Mouse (Mus musculus): Measurements from ENCODE around the gene Pou6f2. TPM values are rescaled to one million over a fixed set of nuclear protein-coding genes. Genes with fewer than 3 reads are reported as not detected.
A peak's percentile ranks its signal among the peaks of the same experiment; 100 is the strongest.

Gene Pou6f2
- polyA plus RNA-seq (2015; fragmentation: Nextera tagmentation; extraction: Ambion mirVana): 8.3 and 9.7 TPM in 2 replicates

DNA sequence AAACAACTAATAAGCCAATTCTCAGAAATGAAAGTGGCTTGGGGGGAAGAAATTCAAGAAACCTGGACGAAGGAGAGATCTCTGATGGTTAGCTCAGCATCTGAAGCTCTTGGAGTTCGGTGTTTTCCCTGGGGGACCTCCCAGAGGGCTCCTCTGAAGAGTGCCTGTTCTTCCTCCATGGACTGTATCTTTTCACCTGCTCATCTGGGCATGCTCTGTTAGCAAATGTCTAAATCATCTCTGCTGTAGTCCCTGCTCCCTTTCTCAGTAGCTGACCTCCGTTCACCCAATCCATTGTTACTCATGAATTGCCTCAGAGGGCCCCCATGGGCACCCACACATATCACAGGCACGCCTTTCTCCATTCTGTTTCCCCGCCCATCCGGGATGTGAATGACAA lies at the start of gene Pou6f2:
Gene Pou6f2, minus strand, starts transcription at position 101 of the 400 bp plus-strand sequence.
- Histone ChIP-seq H3K4me1 (replicated peaks) (no peaks in the 10 kb centered on the region), H3K27me3 (no peaks in the 10 kb centered on the region), H3K27ac (replicated peaks) (no peak within 1 kb of the TSS), H3K36me3 (no peaks in the 10 kb centered on the region), H3K4me3 (no peak within 1 kb of the TSS), H3K9ac (no peak within 1 kb of the TSS), H3K4me2 (no peak within 1 kb of the TSS), H3K9me3 (no peaks in the 10 kb centered on the region)
- no peak for ATAC-seq (ENCODE audit: low read depth)
- 87% methylated on average over 6 of the region's 6 CpGs for WGBS

- no peak overlapping the region for H3K9ac ChIP-seq
- H3K27ac ChIP-seq (replicated peaks): no peak overlapping the region
- no peak overlapping the region for H3K4me2 ChIP-seq
- H3K36me3 ChIP-seq: no peaks in the 10 kb centered on the region
- no peak overlapping the region for H3K4me3 ChIP-seq
- WGBS: 67% methylated on average over 3 of the region's 3 CpGs
- no peak for ATAC-seq (ENCODE audit: low read depth)
- H3K9me3 ChIP-seq: no peaks in the 10 kb centered on the region
- no peaks in the 10 kb centered on the region for H3K27me3 ChIP-seq
- H3K4me1 ChIP-seq (replicated peaks): no peaks in the 10 kb centered on the region
Measured at GRCm38 (mm10) chr13:18439858-18440257, 42.4 kb upstream of the Pou6f2 start.

- H3K4me2 ChIP-seq: no peak overlapping the region
- no peaks in the 10 kb centered on the region for H3K9me3 ChIP-seq
- no peaks in the 10 kb centered on the region for H3K4me1 ChIP-seq (replicated peaks)
- ATAC-seq (ENCODE audit: low read depth): no peak
- no peak overlapping the region for H3K9ac ChIP-seq
- 88% methylated on average over 4 of the region's 4 CpGs for WGBS
- no peaks in the 10 kb centered on the region for H3K36me3 ChIP-seq
- no peaks in the 10 kb centered on the region for H3K27me3 ChIP-seq
- no peak overlapping the region for H3K4me3 ChIP-seq
- no peak overlapping the region for H3K27ac ChIP-seq (replicated peaks)
Measured at GRCm38 (mm10) chr13:18387673-18388072, 9.8 kb downstream of the Pou6f2 start.

GRCm38 (mm10) chr13:18363373-18363772 lies 34.1 kb downstream of the Pou6f2 start:
- WGBS: 31% methylated on average over 2 of the region's 2 CpGs
- H3K4me1 ChIP-seq (replicated peaks): 0 out of 2 replicates have a peak, but pooled peaks cover 6% of the 10 kb centered on the region
- no peak overlapping the region for H3K4me3 ChIP-seq
- no peak overlapping the region for H3K27ac ChIP-seq (replicated peaks)
- no peak overlapping the region for H3K4me2 ChIP-seq
- H3K9ac ChIP-seq: no peak overlapping the region
- no peaks in the 10 kb centered on the region for H3K36me3 ChIP-seq
- ATAC-seq (ENCODE audit: low read depth): no peak
- H3K27me3 ChIP-seq: no peaks in the 10 kb centered on the region
- no peaks in the 10 kb centered on the region for H3K9me3 ChIP-seq

- Histone ChIP-seq H3K9ac (no peak overlapping the region), H3K4me2 (no peak overlapping the region), H3K27ac (replicated peaks) (no peak overlapping the region), H3K4me1 (replicated peaks) (0 out of 2 replicates have a peak, but pooled peaks cover 5% of the 10 kb centered on the region), H3K36me3 (no peaks in the 10 kb centered on the region), H3K4me3 (no peak overlapping the region), H3K27me3 (no peaks in the 10 kb centered on the region), H3K9me3 (no peaks in the 10 kb centered on the region)
- 82% methylated on average over 4 of the region's 4 CpGs for WGBS
- ATAC-seq (ENCODE audit: low read depth): no peak
Measured at GRCm38 (mm10) chr13:18344580-18345333, 52.7 kb downstream of the Pou6f2 start.

DNA sequence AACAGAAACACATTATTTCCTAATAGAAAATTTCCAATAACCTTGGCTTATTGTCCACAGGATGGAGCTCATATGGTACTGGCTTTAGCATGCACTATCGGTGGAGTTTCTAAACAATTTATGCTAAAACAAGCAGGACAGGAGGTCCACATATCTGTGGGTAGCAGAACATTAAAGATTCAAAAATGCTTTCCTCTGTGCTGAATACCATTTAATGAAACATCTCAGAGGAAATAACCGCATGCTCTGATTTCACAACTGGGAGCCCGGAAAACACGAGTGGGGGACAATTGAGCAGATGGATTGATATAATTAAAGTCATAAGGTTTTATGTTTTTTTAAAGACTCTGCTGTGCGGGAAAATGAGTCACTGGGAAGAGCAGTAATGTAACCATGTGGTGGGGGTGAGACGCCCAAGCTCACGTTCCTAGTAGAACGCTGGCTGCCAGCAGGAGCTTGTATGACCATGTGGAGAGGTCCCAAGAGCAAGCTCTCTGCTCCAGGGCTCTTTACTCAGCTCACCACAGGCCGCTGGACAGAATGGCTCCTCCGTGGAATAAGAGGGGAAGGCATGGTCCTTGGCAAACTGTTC lies 58.5 kb downstream of the Pou6f2 start:
- ATAC-seq (ENCODE audit: low read depth): peak; percentile 81
- Histone ChIP-seq H3K27me3 (0 out of 2 replicates have a peak, but pooled peaks cover 4% of the 10 kb centered on the region), H3K9ac (no peak overlapping the region), H3K27ac (replicated peaks) (no peak overlapping the region), H3K4me1 (replicated peaks) (peaks cover 14% of the 10 kb centered on the region; the same call in 1 of the 2 replicates), H3K4me3 (no peak overlapping the region), H3K9me3 (no peaks in the 10 kb centered on the region), H3K4me2 (no peak overlapping the region), H3K36me3 (no peaks in the 10 kb centered on the region)
- WGBS: 40% methylated on average over 10 of the region's 10 CpGs

GRCm38 (mm10) chr13:18338022-18338421 lies 59.5 kb downstream of the Pou6f2 start:
- 74% methylated on average over 2 of the region's 2 CpGs for WGBS
- Histone ChIP-seq H3K36me3 (no peaks in the 10 kb centered on the region), H3K4me2 (no peak overlapping the region), H3K27ac (replicated peaks) (no peak overlapping the region), H3K9me3 (no peaks in the 10 kb centered on the region), H3K9ac (no peak overlapping the region), H3K27me3 (0 out of 2 replicates have a peak, but pooled peaks cover 4% of the 10 kb centered on the region), H3K4me3 (no peak overlapping the region), H3K4me1 (replicated peaks) (peaks cover 9% of the 10 kb centered on the region; the same call in 1 of the 2 replicates)
- ATAC-seq (ENCODE audit: low read depth): no peak

DNA sequence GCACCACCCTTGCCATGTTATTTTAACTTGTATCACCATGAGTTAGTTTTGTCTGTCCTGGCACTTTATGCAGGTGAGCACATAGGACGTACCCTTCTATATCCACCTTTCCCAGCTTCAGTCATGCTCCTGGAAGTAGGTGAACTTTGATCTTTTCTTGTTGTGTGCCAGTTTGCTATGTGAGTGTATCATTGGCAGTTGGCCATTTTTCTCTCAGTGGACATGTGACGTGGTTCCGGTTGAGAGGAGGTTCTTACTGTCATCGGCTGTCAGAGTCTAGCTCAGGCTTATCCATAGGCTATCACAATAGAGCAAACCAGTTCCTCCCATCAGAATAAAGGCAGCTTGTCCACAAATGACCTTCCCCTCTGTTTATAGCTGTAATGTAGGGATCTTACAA lies 63.5 kb downstream of the Pou6f2 start:
- H3K4me1 ChIP-seq (replicated peaks): peaks cover 6% of the 10 kb centered on the region; the same call in 1 of the 2 replicates
- no peaks in the 10 kb centered on the region for H3K9me3 ChIP-seq
- no peak overlapping the region for H3K4me3 ChIP-seq
- H3K27ac ChIP-seq (replicated peaks): no peak overlapping the region
- 0 out of 2 replicates have a peak, but pooled peaks cover 4% of the 10 kb centered on the region for H3K27me3 ChIP-seq
- H3K9ac ChIP-seq: no peak overlapping the region
- 92% methylated on average over 4 of the region's 4 CpGs for WGBS
- no peak overlapping the region for H3K4me2 ChIP-seq
- H3K36me3 ChIP-seq: no peaks in the 10 kb centered on the region
- no peak for ATAC-seq (ENCODE audit: low read depth)

GRCm38 (mm10) chr13:18332596-18332995 lies 64.9 kb downstream of the Pou6f2 start:
- H3K4me1 ChIP-seq (replicated peaks): no peaks in the 10 kb centered on the region; the same call in 1 of the 2 replicates
- no peak for ATAC-seq (ENCODE audit: low read depth)
- 40% methylated on average over 1 of the region's 1 CpGs for WGBS
- H3K9me3 ChIP-seq: no peaks in the 10 kb centered on the region
- H3K27me3 ChIP-seq: 0 out of 2 replicates have a peak, but pooled peaks cover 4% of the 10 kb centered on the region
- H3K36me3 ChIP-seq: no peaks in the 10 kb centered on the region
- H3K4me3 ChIP-seq: no peak overlapping the region
- no peak overlapping the region for H3K27ac ChIP-seq (replicated peaks)
- H3K4me2 ChIP-seq: no peak overlapping the region
- no peak overlapping the region for H3K9ac ChIP-seq

- Histone ChIP-seq H3K27ac (replicated peaks) (peak overlapping the region; percentile 49; the same call in 1 of the 2 replicates), H3K36me3 (no peaks in the 10 kb centered on the region), H3K4me2 (no peak overlapping the region), H3K4me3 (no peak overlapping the region), H3K9ac (no peak overlapping the region), H3K9me3 (no peaks in the 10 kb centered on the region), H3K27me3 (no peaks in the 10 kb centered on the region), H3K4me1 (replicated peaks) (peaks cover 21% of the 10 kb centered on the region)
- 0 out of 2 replicates have a peak, but pooled peaks have one; percentile 80 for ATAC-seq (ENCODE audit: low read depth)
- 44% methylated on average over 6 of the region's 6 CpGs for WGBS
Measured at GRCm38 (mm10) chr13:18323980-18324678, 73.4 kb downstream of the Pou6f2 start.

- 67% methylated on average over 8 of the region's 8 CpGs for WGBS
Measured at GRCm38 (mm10) chr13:18323407-18323806, 74.1 kb downstream of the Pou6f2 start.

GRCm38 (mm10) chr13:18312613-18313012 lies 84.9 kb downstream of the Pou6f2 start:
- no peak for ATAC-seq (ENCODE audit: low read depth)
- Histone ChIP-seq H3K4me1 (replicated peaks) (peaks cover 12% of the 10 kb centered on the region), H3K36me3 (no peaks in the 10 kb centered on the region), H3K4me3 (no peak overlapping the region), H3K27me3 (no peaks in the 10 kb centered on the region; the same call in 1 of the 2 replicates), H3K9ac (no peak overlapping the region), H3K27ac (replicated peaks) (no peak overlapping the region), H3K9me3 (no peaks in the 10 kb centered on the region), H3K4me2 (no peak overlapping the region)
- 50% methylated on average over 8 of the region's 8 CpGs for WGBS

More at GRCm38 (mm10) chr13:18323407-18323806, 74.1 kb downstream of the Pou6f2 start:
- Histone ChIP-seq H3K9ac (0 out of 2 replicates have a peak overlapping the region, but pooled peaks have one; percentile 4), H3K27me3 (no peaks in the 10 kb centered on the region), H3K27ac (replicated peaks) (peak overlapping the region; percentile 49), H3K4me2 (no peak overlapping the region), H3K4me1 (replicated peaks) (peaks cover 21% of the 10 kb centered on the region), H3K9me3 (no peaks in the 10 kb centered on the region), H3K4me3 (no peak overlapping the region), H3K36me3 (no peaks in the 10 kb centered on the region)
- ATAC-seq (ENCODE audit: low read depth): peak; percentile 69
